Mouse (Mus musculus) kidney, adult 2 months (tissue): ENCODE measurements around the gene Atad5. TPM values are rescaled to one million over a fixed set of nuclear protein-coding genes. Genes with fewer than 3 reads are reported as not detected.

Experiments
- DNase-seq: peaks from one replicate; pipeline ENCODE4 v3.0.0; 2021
- H3K27ac ChIP-seq: fragments of 200-500 bp; 2 replicates; pipeline ENCODE4 v1.5.1; 2012; ENCODE audit warnings: low read depth, low read length, control low read depth, inconsistent platforms; ENCODE audit not compliant: insufficient read depth
- H3K27me3 ChIP-seq: fragments of 200-500 bp; replicated peaks from 2 replicates; pipeline ENCODE4 v1.6.1; 2012; ENCODE audit warnings: mild to moderate bottlenecking, moderate library complexity, low read length, inconsistent platforms; ENCODE audit not compliant: control insufficient read depth, insufficient read depth
- H3K36me3 ChIP-seq: fragments of 200-500 bp; 2 replicates; pipeline ENCODE4 v1.6.1; 2012; ENCODE audit warnings: mild to moderate bottlenecking, moderate library complexity, low read length, inconsistent platforms; ENCODE audit not compliant: control insufficient read depth, insufficient read depth
- H3K4me1 ChIP-seq: fragments of 200-500 bp; 2 replicates; pipeline ENCODE4 v1.6.1; 2011; ENCODE audit warnings: low read length; ENCODE audit not compliant: control insufficient read depth, insufficient read depth
- H3K4me3 ChIP-seq: fragments of 200-500 bp; 2 replicates; pipeline ENCODE4 v1.5.1; 2011; ENCODE audit warnings: mild to moderate bottlenecking, low read depth, low read length, control low read depth; ENCODE audit not compliant: insufficient read depth
- CTCF ChIP-seq: fragments of 200-500 bp; conservative IDR thresholded peaks from 2 replicates; pipeline ENCODE4 v1.5.1; 2011; ENCODE audit warnings: low read depth, mild to moderate bottlenecking, control low read depth, low read length, moderate library complexity, mixed read lengths; ENCODE audit not compliant: insufficient read depth, insufficient read length
- POLR2A ChIP-seq: fragments of 200-500 bp; IDR thresholded peaks from one replicate; pipeline ENCODE4 v1.6.1; 2011; ENCODE audit warnings: low read depth, low read length, control low read depth
- WGBS: fragments of 180-500 bp; shearing (Covaris S2); methylation state at CpG from one replicate; pipeline ENCODE4 v1.1.7; 2018; 5-methylcytosine and 5-hydroxymethylcytosine counted together
- polyA plus RNA-seq: library from polyadenylated mRNA; depleted of rRNA; stranded (reverse); fragments of >200 nt; gene quantifications from 2 replicates; pipeline ENCODE4 v1.2.3, GENCODE M21; 2012; rRNA removed

Atad5 gene
- polyA plus RNA-seq, 1 experiment: 0.25 TPM

- H3K36me3 ChIP-seq: no peaks in the 10 kb centered on the region
- H3K27me3 ChIP-seq: no peaks in the 10 kb centered on the region
- peak within 1 kb of the TSS; percentile 96 for H3K4me3 ChIP-seq
- H3K4me1 ChIP-seq: no peaks in the 10 kb centered on the region; the same call in 1 of the 2 replicates
- peak within 1 kb of the TSS; percentile 95 for H3K27ac ChIP-seq
- peak; percentile 92 for TF ChIP-seq POLR2A
- TF ChIP-seq CTCF: no peak
- peak; percentile 97 for DNase-seq
- under 1% methylated on average over 33 of the region's 33 CpGs for WGBS
Measured at GRCm38 (mm10) chr11:80183705-80184255, 94.6 kb downstream of the Atad5 start, which contains the start of gene Rnf135. Gene Rnf135, plus strand, starts transcription at chr11:80183851.

- DNase-seq: no peak
- Histone ChIP-seq H3K4me3 (peak overlapping the region; percentile 96), H3K27me3 (no peaks in the 10 kb centered on the region), H3K4me1 (no peaks in the 10 kb centered on the region; the same call in 1 of the 2 replicates), H3K27ac (no peak overlapping the region), H3K36me3 (no peaks in the 10 kb centered on the region; the same call in 1 of the 2 replicates)
- TF ChIP-seq CTCF: no peak
- no peak for TF ChIP-seq POLR2A
- WGBS: 70% methylated on average over 6 of the region's 6 CpGs
Measured at GRCm38 (mm10) chr11:80184531-80185071, 95.4 kb downstream of the Atad5 start.

Other genes starting within 250 kb of the Atad5 start
- gene Utp6, start 127.0 kb upstream of the Atad5 start, polyA plus RNA-seq: 7.7 and 10.3 TPM in 2 replicates
- gene Suz12, start 96.3 kb upstream of the Atad5 start, polyA plus RNA-seq: 4.3 and 5.7 TPM in 2 replicates
- gene Crlf3, start 8.4 kb upstream of the Atad5 start, polyA plus RNA-seq: 7.5 and 9.2 TPM in 2 replicates
- 10.2 and 12.3 TPM in 2 replicates for gene Tefm, start 52.8 kb downstream of the Atad5 start, polyA plus RNA-seq
- 25.9 and 26.8 TPM in 2 replicates for gene Adap2, start 64.7 kb downstream of the Atad5 start, polyA plus RNA-seq
- gene Rnf135, start 94.5 kb downstream of the Atad5 start, polyA plus RNA-seq: 7.0 and 7.6 TPM in 2 replicates
- 13.7 and 18.3 TPM in 2 replicates for gene Rhot1, start 119.6 kb downstream of the Atad5 start, polyA plus RNA-seq
- gene Rhbdl3, start 211.5 kb downstream of the Atad5 start, polyA plus RNA-seq: 2.6 and 2.8 TPM in 2 replicates